Mouse (Mus musculus) liver, adult 2 months (tissue): Measurements from ENCODE around the gene Ctnnal1. TPM values are rescaled to one million over a fixed set of nuclear protein-coding genes. Genes with fewer than 3 reads are reported as not detected.

Experiments used
- DNase-seq: peaks from one replicate; pipeline ENCODE4 v3.0.0-alpha.2; 2011; ENCODE audit warnings: low read depth, low spot score; ENCODE audit errors: extremely low read depth
- H3K27ac ChIP-seq: fragments of 200-500 bp; replicated peaks from 2 replicates; pipeline ENCODE4 v1.5.1; 2012; ENCODE audit warnings: low read depth, mild to moderate bottlenecking, control low read depth, inconsistent platforms, low read length; ENCODE audit not compliant: insufficient read depth
- H3K27me3 ChIP-seq: fragments of 200-500 bp; 2 replicates; pipeline ENCODE4 v1.6.1; 2012; ENCODE audit warnings: mild to moderate bottlenecking, moderate library complexity, low read length, inconsistent platforms; ENCODE audit not compliant: control insufficient read depth, insufficient read depth
- H3K36me3 ChIP-seq: fragments of 200-500 bp; 2 replicates; pipeline ENCODE4 v1.6.1; 2012; ENCODE audit warnings: low read length, inconsistent platforms; ENCODE audit not compliant: control insufficient read depth, insufficient read depth
- H3K4me1 ChIP-seq: fragments of 200-500 bp; 2 replicates; pipeline ENCODE4 v1.6.1; 2011; ENCODE audit warnings: low read length; ENCODE audit not compliant: control insufficient read depth, insufficient read depth
- H3K4me3 ChIP-seq: fragments of 200-500 bp; 2 replicates; pipeline ENCODE4 v1.5.1; 2011; ENCODE audit warnings: low read depth, mild to moderate bottlenecking, control low read depth, low read length, moderate library complexity; ENCODE audit not compliant: insufficient read depth
- H3K79me2 ChIP-seq: fragments of 200-500 bp; 2 replicates; pipeline ENCODE4 v1.6.1; 2012; ENCODE audit warnings: inconsistent platforms, mild to moderate bottlenecking, low read length, moderate library complexity; ENCODE audit not compliant: control insufficient read depth, insufficient read depth
- H3K9ac ChIP-seq: fragments of 200-500 bp; 2 replicates; pipeline ENCODE4 v1.6.1; 2012; ENCODE audit warnings: low read depth, mild to moderate bottlenecking, control low read depth, inconsistent platforms, low read length
- CTCF ChIP-seq: fragments of 200-500 bp; IDR thresholded peaks from 2 replicates; pipeline ENCODE4 v1.5.1; 2011; ENCODE audit warnings: low read depth, low read length, control low read depth
- POLR2A ChIP-seq: fragments of 200-500 bp; IDR thresholded peaks from 2 replicates; pipeline ENCODE4 v1.6.1; 2011; ENCODE audit warnings: low read length, control low read depth; ENCODE audit not compliant: insufficient read depth; ENCODE audit errors: extremely low read depth
- WGBS: fragments of 180-500 bp; shearing (Covaris S2); methylation state at CpG from one replicate; pipeline ENCODE4 v1.1.7; 2018; 5-methylcytosine and 5-hydroxymethylcytosine counted together
- polyA plus RNA-seq: library from polyadenylated mRNA; depleted of rRNA; stranded (reverse); fragments of >200 nt; gene quantifications from 2 replicates; pipeline ENCODE4 v1.2.3, GENCODE M21; 2012
- total RNA-seq: library from RNA; depleted of rRNA; stranded (reverse); fragments of >200 nt; gene quantifications from 2 replicates; pipeline ENCODE4 v1.2.3, GENCODE M21; 2014

Ctnnal1 gene
- total and polyA plus RNA-seq, 2 experiments: 1.5 to 3.9 TPM

DNA sequence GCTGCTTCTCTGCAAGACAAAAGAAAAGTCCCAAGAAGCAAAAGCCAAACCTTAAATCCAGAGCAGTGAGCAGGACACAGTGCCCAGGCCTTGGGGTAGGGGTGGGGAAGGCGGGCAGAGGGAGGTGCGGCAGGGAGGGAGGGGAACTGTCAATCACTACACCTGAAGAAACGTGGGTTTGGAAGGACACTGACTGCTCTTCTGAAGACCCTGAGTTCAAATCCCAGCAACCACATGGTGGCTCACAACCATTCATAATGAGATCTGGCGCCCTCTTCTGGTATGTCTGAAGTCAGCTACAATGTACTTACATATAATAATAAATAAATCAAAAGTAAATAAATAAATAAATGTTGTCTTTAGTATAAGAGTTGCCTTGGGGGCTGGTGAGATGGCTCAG is 20.1 kb downstream of the Ctnnal1 start:
- no peaks in the 10 kb centered on the region for H3K27me3 ChIP-seq
- TF ChIP-seq POLR2A (no peak), CTCF (no peak)
- no peak for DNase-seq
- no peak overlapping the region for H3K9ac ChIP-seq
- no peak overlapping the region for H3K27ac ChIP-seq
- no peaks in the 10 kb centered on the region for H3K36me3 ChIP-seq
- no peak overlapping the region for H3K4me3 ChIP-seq
- peaks cover 2% of the 10 kb centered on the region; the same call in 1 of the 2 replicates for H3K4me1 ChIP-seq
- H3K79me2 ChIP-seq: no peaks in the 10 kb centered on the region
- WGBS: 97% methylated on average over 4 of the region's 4 CpGs

GRCm38 (mm10) chr4:56843963-56844362 is 21.0 kb downstream of the Ctnnal1 start:
- no peaks in the 10 kb centered on the region for H3K27me3 ChIP-seq
- no peak for DNase-seq
- H3K27ac ChIP-seq: no peak overlapping the region
- WGBS: 96% methylated on average over 2 of the region's 2 CpGs
- no peaks in the 10 kb centered on the region for H3K79me2 ChIP-seq
- H3K4me3 ChIP-seq: no peak overlapping the region
- H3K9ac ChIP-seq: no peak overlapping the region
- H3K36me3 ChIP-seq: no peaks in the 10 kb centered on the region
- peaks cover 2% of the 10 kb centered on the region; the same call in 1 of the 2 replicates for H3K4me1 ChIP-seq
- TF ChIP-seq CTCF (0 out of 2 replicates have a peak, but pooled peaks have one; percentile 18), POLR2A (no peak)

DNA sequence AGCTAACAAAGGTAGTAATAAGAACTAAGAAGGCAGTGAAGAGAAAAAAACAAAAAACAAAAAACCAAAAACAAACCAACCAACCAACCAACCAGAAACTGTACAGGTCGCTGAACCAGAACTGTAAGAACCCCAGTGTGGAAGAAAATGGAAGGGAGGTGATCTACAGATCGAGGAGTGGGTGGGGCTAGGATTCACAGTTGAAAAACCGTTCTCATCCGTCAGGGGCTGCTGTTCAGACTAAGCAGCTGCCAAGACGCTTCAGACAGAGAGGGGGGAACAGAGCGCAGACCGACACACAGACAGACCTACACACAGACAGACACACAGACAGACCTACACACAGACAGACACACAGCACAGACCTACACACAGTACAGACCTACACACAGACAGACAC is 22.5 kb downstream of the Ctnnal1 start:
- 82% methylated on average over 7 of the region's 7 CpGs for WGBS
- Histone ChIP-seq H3K4me1 (peaks cover 2% of the 10 kb centered on the region; the same call in 1 of the 2 replicates), H3K9ac (no peak overlapping the region), H3K27me3 (no peaks in the 10 kb centered on the region), H3K4me3 (no peak overlapping the region), H3K27ac (peak overlapping the region; percentile 55), H3K36me3 (no peaks in the 10 kb centered on the region), H3K79me2 (no peaks in the 10 kb centered on the region)
- TF ChIP-seq CTCF: no peak
- no peak for TF ChIP-seq POLR2A
- DNase-seq: no peak

DNA sequence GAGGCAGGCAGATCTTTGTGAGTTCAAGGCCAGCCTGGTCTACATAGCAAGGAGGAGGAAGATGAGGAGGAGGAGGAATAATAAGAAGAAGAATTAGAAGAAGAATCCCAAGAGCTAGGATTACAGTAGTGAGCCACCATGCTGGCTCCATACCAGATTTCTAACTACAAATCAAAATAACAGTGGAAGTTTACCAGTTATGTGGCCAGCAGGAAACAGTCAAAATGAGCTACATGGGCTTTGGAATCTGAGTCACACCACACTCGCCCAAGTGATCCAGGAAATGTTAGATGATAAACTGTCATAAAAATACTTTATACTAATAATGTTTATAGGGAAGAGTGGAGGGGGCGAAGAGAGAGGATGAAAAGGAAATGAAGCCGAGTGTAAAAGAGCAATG is 24.7 kb downstream of the Ctnnal1 start:
- Histone ChIP-seq H3K36me3 (no peaks in the 10 kb centered on the region), H3K9ac (no peak overlapping the region), H3K4me3 (no peak overlapping the region), H3K4me1 (peaks cover 2% of the 10 kb centered on the region; the same call in 1 of the 2 replicates), H3K79me2 (no peaks in the 10 kb centered on the region), H3K27ac (no peak overlapping the region), H3K27me3 (no peaks in the 10 kb centered on the region)
- TF ChIP-seq CTCF (no peak), POLR2A (no peak)
- peak; percentile 12 for DNase-seq
- 82% methylated on average over 3 of the region's 3 CpGs for WGBS

GRCm38 (mm10) chr4:56837661-56838060 is 27.3 kb downstream of the Ctnnal1 start:
- H3K4me3 ChIP-seq: no peak overlapping the region
- no peaks in the 10 kb centered on the region for H3K27me3 ChIP-seq
- TF ChIP-seq CTCF (no peak), POLR2A (no peak)
- 92% methylated on average over 6 of the region's 6 CpGs for WGBS
- no peaks in the 10 kb centered on the region for H3K36me3 ChIP-seq
- H3K79me2 ChIP-seq: no peaks in the 10 kb centered on the region
- H3K27ac ChIP-seq: no peak overlapping the region
- no peak overlapping the region for H3K9ac ChIP-seq
- DNase-seq: no peak
- H3K4me1 ChIP-seq: peaks cover 1% of the 10 kb centered on the region; the same call in 1 of the 2 replicates

- 80% methylated on average over 7 of the region's 7 CpGs for WGBS
- TF ChIP-seq POLR2A: no peak
- no peak for TF ChIP-seq CTCF
- Histone ChIP-seq H3K36me3 (no peaks in the 10 kb centered on the region), H3K4me3 (no peak overlapping the region), H3K9ac (no peak overlapping the region), H3K27me3 (no peaks in the 10 kb centered on the region), H3K27ac (no peak overlapping the region), H3K79me2 (no peaks in the 10 kb centered on the region), H3K4me1 (no peaks in the 10 kb centered on the region)
- no peak for DNase-seq
Measured at GRCm38 (mm10) chr4:56831998-56832397, 33.0 kb downstream of the Ctnnal1 start.
